In the genomic region with DNA sequence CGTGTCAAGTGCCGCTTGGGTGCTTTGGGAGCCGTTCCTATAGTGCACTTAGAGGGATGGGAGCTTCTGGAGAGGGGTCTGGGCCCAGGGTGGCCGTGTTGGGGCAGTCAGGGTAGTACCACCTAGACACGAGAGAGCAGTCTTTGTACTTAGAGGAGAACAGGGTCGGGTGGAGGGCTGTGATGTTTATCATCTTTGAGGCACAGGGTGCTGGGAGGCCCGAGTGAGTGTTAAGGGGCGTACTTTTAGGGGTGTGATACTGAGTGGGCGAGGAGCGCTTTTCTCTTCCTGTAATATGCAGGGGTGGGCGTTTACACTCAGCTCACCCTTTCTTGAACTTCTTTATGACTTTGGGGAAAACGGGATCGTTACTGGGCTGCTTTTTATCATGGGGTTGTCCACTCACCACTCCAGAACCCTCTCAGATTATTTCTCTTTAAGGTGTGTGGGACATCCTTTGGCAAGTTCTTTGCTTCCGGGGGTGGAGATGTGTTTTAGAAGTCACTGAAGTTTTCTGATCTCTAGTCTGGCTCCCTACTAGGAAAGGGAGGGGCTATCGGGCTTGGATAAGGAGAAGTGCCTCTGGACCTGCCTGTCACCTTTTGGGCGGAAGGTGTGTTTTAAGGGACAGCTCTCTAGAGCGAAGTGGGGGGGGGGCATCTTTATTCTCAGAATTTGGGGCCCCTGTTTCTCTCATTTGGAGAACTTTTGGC, we compare ENCODE assay signal across 8 mouse cellular contexts. TPM values are rescaled to one million over a fixed set of nuclear protein-coding genes. Genes with fewer than 3 reads are reported as not detected.
DNase-seq lines count a peak whose midpoint lies in the region; ATAC-seq and TF ChIP-seq lines count a peak whose summit lies in the region.

No protein-coding gene starts in this region.

- WGBS in heart, embryonic 10.5 days = 1% methylated on average over 17 of the region's 17 CpGs
- 1% methylated on average over 17 of the region's 17 CpGs for WGBS in kidney, embryonic 14.5 days
- WGBS in stomach, embryonic 16.5 days = under 1% methylated on average over 17 of the region's 17 CpGs

- H3K4me2 ChIP-seq in kidney, embryonic 14.5 days (replicated peaks; ENCODE audit: low read depth, low read length) = peak overlapping the region; percentile 70
- peak overlapping the region; percentile 73 for H3K4me2 ChIP-seq in stomach, embryonic 16.5 days (ENCODE audit: low read depth, low read length)

- no peaks in the 10 kb centered on the region for H3K36me3 ChIP-seq in testis, adult 2 months (ENCODE audit: control insufficient read depth, insufficient read depth, low read length)
- peaks cover 16% of the 10 kb centered on the region; the same call in 1 of the 2 replicates for H3K36me3 ChIP-seq in heart, embryonic 10.5 days
- H3K36me3 ChIP-seq in kidney, embryonic 14.5 days (ENCODE audit: control insufficient read depth, insufficient read depth, low read length) = peaks cover 2% of the 10 kb centered on the region; the same call in 1 of the 2 replicates
- no peaks in the 10 kb centered on the region for H3K36me3 ChIP-seq in stomach, embryonic 16.5 days (ENCODE audit: control insufficient read depth, insufficient read depth, low read length)

- TF ChIP-seq CTCF in testis, adult 2 months (IDR thresholded peaks at IDR 0.05; ENCODE audit: control insufficient read depth, insufficient read depth, insufficient replicate concordance, low read depth, low read length) = no peak

- peak; percentile 65 for ATAC-seq in kidney, embryonic 14.5 days (ENCODE audit: low FRiP score, low TSS enrichment)
- ATAC-seq in stomach, embryonic 16.5 days (ENCODE audit: insufficient read depth, low FRiP score) = peak; percentile 33

- peak overlapping the region; percentile 93 for H3K4me3 ChIP-seq in testis, adult 2 months (ENCODE audit: control insufficient read depth, low read depth, low read length)
- H3K4me3 ChIP-seq in heart, embryonic 10.5 days = peak overlapping the region; percentile 93
- peak overlapping the region; percentile 82 for H3K4me3 ChIP-seq in kidney, embryonic 14.5 days (ENCODE audit: low read length)
- H3K4me3 ChIP-seq in stomach, embryonic 16.5 days (replicated peaks; ENCODE audit: low read length) = peak overlapping the region; percentile 86

- no peak for TF ChIP-seq POLR2A in testis, adult 2 months (IDR thresholded peaks at IDR 0.05; ENCODE audit: control insufficient read depth, low read depth, low read length)

- DNase-seq in testis, postnatal 10 days (ENCODE audit: low spot score) = no peak
- DNase-seq in c-Kit-positive CD71-negative TER-119-negative erythroid progenitor cells, embryonic 14.5 days (ENCODE audit: low read depth) = peak; percentile 49
- DNase-seq in heart, embryonic 10.5 days (ENCODE audit: low spot score) = no peak
- peak; percentile 32 for DNase-seq in lung, postnatal 14 days
- no peak for DNase-seq in gastrocnemius, adult 18-20 months (ENCODE audit: low spot score)

- peaks cover 12% of the 10 kb centered on the region for H3K4me1 ChIP-seq in testis, adult 2 months (ENCODE audit: control insufficient read depth, insufficient read depth, low read length)
- H3K4me1 ChIP-seq in heart, embryonic 10.5 days = peaks cover 49% of the 10 kb centered on the region
- H3K4me1 ChIP-seq in kidney, embryonic 14.5 days (ENCODE audit: control insufficient read depth, insufficient read depth, low read length) = peaks cover 32% of the 10 kb centered on the region
- H3K4me1 ChIP-seq in stomach, embryonic 16.5 days (ENCODE audit: control insufficient read depth, insufficient read depth, low read length) = peaks cover 29% of the 10 kb centered on the region

- H3K27ac ChIP-seq in testis, adult 2 months (ENCODE audit: control insufficient read depth, insufficient read depth, low read depth, low read length) = peak overlapping the region; percentile 92
- peak overlapping the region; percentile 98 for H3K27ac ChIP-seq in heart, embryonic 10.5 days
- peak overlapping the region; percentile 97 for H3K27ac ChIP-seq in kidney, embryonic 14.5 days (ENCODE audit: low read depth, low read length)
- H3K27ac ChIP-seq in stomach, embryonic 16.5 days (ENCODE audit: low read length) = peak overlapping the region; percentile 99

- H3K9me3 ChIP-seq in heart, embryonic 10.5 days = no peaks in the 10 kb centered on the region
- no peaks in the 10 kb centered on the region for H3K9me3 ChIP-seq in kidney, embryonic 14.5 days (ENCODE audit: control insufficient read depth, low read length)
- H3K9me3 ChIP-seq in stomach, embryonic 16.5 days (replicated peaks; ENCODE audit: control insufficient read depth, low read length) = 0 out of 2 replicates have a peak, but pooled peaks cover 3% of the 10 kb centered on the region

- H3K9ac ChIP-seq in kidney, embryonic 14.5 days (ENCODE audit: low read depth, low read length) = peak overlapping the region; percentile 89
- peak overlapping the region; percentile 97 for H3K9ac ChIP-seq in stomach, embryonic 16.5 days (ENCODE audit: low read length)

- no peaks in the 10 kb centered on the region for H3K27me3 ChIP-seq in testis, adult 2 months (ENCODE audit: control insufficient read depth, insufficient read depth, low read length)
- no peaks in the 10 kb centered on the region for H3K27me3 ChIP-seq in heart, embryonic 10.5 days (ENCODE audit: insufficient read depth, poor library complexity, severe bottlenecking)
- H3K27me3 ChIP-seq in kidney, embryonic 14.5 days (ENCODE audit: control insufficient read depth, insufficient read depth, low read length) = no peaks in the 10 kb centered on the region
- H3K27me3 ChIP-seq in stomach, embryonic 16.5 days (ENCODE audit: control insufficient read depth, insufficient read depth, low read length) = no peaks in the 10 kb centered on the region

RNA-seq across cellular contexts. Expression of gene Akt2, which starts 1.0 kb away (rescaled TPM):
- polyA plus RNA-seq in testis, adult 2 months (2012; rRNA removed) = 54.9 and 58.7 TPM in 2 replicates
- 94.8 and 106 TPM in 2 replicates for polyA plus RNA-seq in heart, embryonic 10.5 days (2016; fragmentation: Nextera tagmentation; extraction: Ambion mirVana)
- polyA plus RNA-seq in kidney, embryonic 14.5 days (2014; fragmentation: Nextera tagmentation; extraction: Ambion mirVana) = 63.4 and 96.7 TPM in 2 replicates
- 79.0 and 84.6 TPM in 2 replicates for polyA plus RNA-seq in stomach, embryonic 16.5 days (2015; fragmentation: Nextera tagmentation; extraction: Ambion mirVana)
- 100 to 1,000 TPM; 171 to 178 TPM for total RNA-seq in gastrocnemius, adult 18-20 months (2021)

RNA-seq across cellular contexts. Expression of gene 2310022A10Rik, which starts 39.3 kb away (rescaled TPM):
- 27.6 and 28.1 TPM in 2 replicates for polyA plus RNA-seq in testis, adult 2 months (2012; rRNA removed)
- polyA plus RNA-seq in heart, embryonic 10.5 days (2016; fragmentation: Nextera tagmentation; extraction: Ambion mirVana) = 36.3 and 37.4 TPM in 2 replicates
- polyA plus RNA-seq in kidney, embryonic 14.5 days (2014; fragmentation: Nextera tagmentation; extraction: Ambion mirVana) = 19.7 and 21.4 TPM in 2 replicates
- polyA plus RNA-seq in stomach, embryonic 16.5 days (2015; fragmentation: Nextera tagmentation; extraction: Ambion mirVana) = 23.0 and 25.6 TPM in 2 replicates
- total RNA-seq in gastrocnemius, adult 18-20 months (2021) = 100 to 1,000 TPM; 103 to 116 TPM

RNA-seq across cellular contexts. Expression of gene Pld3, which starts 39.4 kb away (rescaled TPM):
- polyA plus RNA-seq in testis, adult 2 months (2012; rRNA removed) = 121 and 130 TPM in 2 replicates
- polyA plus RNA-seq in heart, embryonic 10.5 days (2016; fragmentation: Nextera tagmentation; extraction: Ambion mirVana) = 54.1 and 55.6 TPM in 2 replicates
- 63.9 and 78.8 TPM in 2 replicates for polyA plus RNA-seq in kidney, embryonic 14.5 days (2014; fragmentation: Nextera tagmentation; extraction: Ambion mirVana)
- polyA plus RNA-seq in stomach, embryonic 16.5 days (2015; fragmentation: Nextera tagmentation; extraction: Ambion mirVana) = 93.5 and 107 TPM in 2 replicates
- 10 to 100 TPM; 15.1 to 16.1 TPM for total RNA-seq in gastrocnemius, adult 18-20 months (2021)

Comparison
In these comparisons a context has a peak if more than half of its experiments do, and no peak if none do; other contexts are left out.
1. DNase-seq: peak in c-Kit-positive CD71-negative TER-119-negative erythroid progenitor cells, embryonic 14.5 days (single experiment) and lung, postnatal 14 days (single experiment); none in testis, postnatal 10 days (single experiment), heart, embryonic 10.5 days (single experiment) and gastrocnemius, adult 18-20 months (single experiment).
2. Peak in every context shown above with its lines, with median percentiles within 50 percentile points of each other: H3K27ac ChIP-seq and H3K4me3 ChIP-seq.